Mouse (Mus musculus) mouse embryonic stem cell (cell line): Measurements from ENCODE around the gene Igfbp1.

ENCODE experiments used
- in situ Hi-C, 2 experiments: fragments of 300-500 bp; cut with MboI; formaldehyde crosslinking; loops; 1 replicate in 1 of 2; 3 replicates in 1 of 2; pipeline ENCODE4 v1.14.3; 2019 to 2020; ENCODE audit warnings: low sequenced_read_pairs in 2 of 2, low pct_unique_long_range_greater_than_20kb in 1 of 2, mixed read lengths in 1 of 2; ENCODE audit not compliant: unreplicated experiment in 1 of 2

Igfbp1 gene

DNA sequence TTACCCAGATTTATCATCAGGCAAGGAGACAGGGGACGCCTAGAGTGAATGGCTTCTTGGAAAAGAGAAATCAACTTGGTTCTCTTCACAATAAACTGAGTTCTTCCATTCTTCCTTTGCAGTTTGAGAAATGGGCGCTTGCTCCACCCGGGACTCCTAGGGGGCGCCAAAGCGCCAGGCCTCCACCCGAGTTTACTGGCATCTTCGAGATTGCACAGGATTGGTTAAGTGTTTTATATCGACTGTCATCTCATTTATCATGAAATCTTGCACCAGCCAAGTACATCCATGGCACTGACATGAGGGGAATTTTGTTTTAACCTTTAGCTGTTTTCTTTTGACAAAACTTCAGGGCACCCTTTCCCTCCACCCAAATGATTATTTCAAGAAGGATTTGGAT lies 18.1 kb downstream of the Igfbp1 start:
- in situ Hi-C loops = loop anchor here in 1 of 2 experiments (25.0 kb wide), 1 partner anchor 347 kb away; no protein-coding TSS in a partner anchor

DNA sequence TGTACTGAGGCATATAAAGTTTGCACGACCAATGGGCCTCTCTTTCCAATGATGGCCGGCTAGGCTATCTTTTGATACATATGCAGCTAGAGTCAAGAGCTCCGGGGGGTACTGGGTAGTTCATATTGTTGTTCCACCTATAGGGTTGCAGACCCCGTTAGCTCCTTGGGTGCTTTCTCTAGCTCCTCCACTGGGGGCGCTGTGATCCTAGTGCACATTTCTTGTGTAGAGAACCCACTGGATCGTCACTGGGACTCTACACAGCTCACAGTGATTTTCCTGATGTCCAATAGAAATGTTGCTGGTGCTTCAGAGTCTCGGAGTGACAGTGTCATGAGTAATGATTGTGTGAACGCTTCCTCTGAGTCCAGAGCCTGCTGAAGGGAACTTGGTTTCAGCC lies 24.2 kb downstream of the Igfbp1 start:
- in situ Hi-C loops = loop anchor here in 1 of 2 experiments (25.0 kb wide), 1 partner anchor 340 kb away; no protein-coding TSS in a partner anchor

- in situ Hi-C loops = no loop called here
Observed at GRCm38 (mm10) chr11:7226200-7226599, 28.6 kb downstream of the Igfbp1 start.

- in situ Hi-C loops = no loop called here
Observed at GRCm38 (mm10) chr11:7226810-7227550, 29.4 kb downstream of the Igfbp1 start.

DNA sequence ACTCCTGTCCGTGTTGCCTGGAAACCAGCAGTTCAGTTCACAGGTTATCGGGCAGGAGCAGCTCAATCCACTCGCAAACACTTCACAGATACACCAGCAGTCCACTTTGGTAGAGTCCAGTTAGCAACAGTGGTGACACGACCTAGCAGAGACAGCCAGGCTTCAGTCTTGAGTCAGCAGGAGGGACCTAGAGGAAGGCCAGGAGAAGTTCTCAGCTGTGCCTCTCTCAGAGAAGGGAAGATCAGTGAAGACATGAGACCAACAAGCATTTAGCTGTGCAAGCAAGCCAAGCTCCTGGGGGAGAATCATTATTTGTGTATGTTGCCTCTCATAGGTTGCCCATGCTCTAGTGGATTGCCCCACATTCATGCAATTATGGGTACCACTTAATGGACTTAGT lies 30.5 kb downstream of the Igfbp1 start:
- in situ Hi-C loops = no loop called here

- in situ Hi-C loops = no loop called here
Observed at GRCm38 (mm10) chr11:7230000-7230399, 32.4 kb downstream of the Igfbp1 start.

GRCm38 (mm10) chr11:7231958-7232357 lies 34.4 kb downstream of the Igfbp1 start:
- in situ Hi-C loops = no loop called here

- in situ Hi-C loops = no loop called here
Observed at GRCm38 (mm10) chr11:7233333-7233732, 35.8 kb downstream of the Igfbp1 start.

- in situ Hi-C loops = no loop called here
Observed at GRCm38 (mm10) chr11:7234436-7234835, 36.9 kb downstream of the Igfbp1 start.

DNA sequence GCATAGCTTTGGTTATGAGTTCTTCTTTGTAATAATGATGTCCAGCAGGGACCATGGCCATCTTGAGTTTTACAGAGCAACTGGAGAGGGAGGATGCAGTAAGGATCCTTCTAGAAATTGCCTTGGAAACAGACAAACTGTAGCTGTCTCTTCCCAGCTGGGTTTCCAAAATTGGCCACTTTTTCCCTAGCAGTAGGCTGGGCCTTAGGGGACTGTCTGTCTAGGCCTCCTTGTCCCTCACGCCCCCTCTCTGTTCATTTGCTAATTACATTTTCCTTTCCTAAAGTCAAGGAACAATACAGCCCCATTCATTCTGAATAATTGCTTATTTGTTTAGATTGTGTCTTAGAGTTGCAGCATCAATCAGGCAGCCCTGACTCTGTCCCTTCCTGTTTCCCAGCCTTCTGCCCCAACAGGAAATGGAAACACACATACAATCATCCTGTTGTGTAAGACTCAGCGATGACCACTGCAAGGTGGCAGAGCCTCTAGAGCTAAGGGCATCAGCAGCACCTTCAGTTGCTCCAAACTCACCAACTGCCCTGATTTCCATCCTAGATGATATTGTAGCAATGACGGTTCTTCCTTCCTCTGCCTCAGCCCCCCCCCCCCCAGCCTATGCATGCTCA lies 37.5 kb downstream of the Igfbp1 start:
- in situ Hi-C loops = no loop called here

DNA sequence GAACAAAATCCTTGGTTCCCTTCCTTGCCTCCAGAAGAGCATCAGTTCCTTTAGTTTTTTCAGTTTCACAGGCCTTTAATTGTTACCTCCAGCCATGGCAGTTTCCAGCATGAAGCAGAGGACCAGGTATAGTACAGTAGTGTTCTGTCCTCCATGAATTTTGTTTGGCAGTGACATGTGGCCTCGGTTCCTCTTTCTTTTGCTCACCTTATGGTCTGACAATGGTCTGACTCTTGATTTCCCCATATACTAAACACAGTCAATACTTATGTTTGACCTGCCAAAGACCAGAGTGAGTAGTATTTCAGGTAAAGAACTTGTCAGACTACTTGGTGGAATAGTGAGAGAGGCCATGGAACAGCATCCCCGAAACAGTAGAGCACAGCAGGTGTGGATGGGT lies 39.2 kb downstream of the Igfbp1 start:
- in situ Hi-C loops = no loop called here

DNA sequence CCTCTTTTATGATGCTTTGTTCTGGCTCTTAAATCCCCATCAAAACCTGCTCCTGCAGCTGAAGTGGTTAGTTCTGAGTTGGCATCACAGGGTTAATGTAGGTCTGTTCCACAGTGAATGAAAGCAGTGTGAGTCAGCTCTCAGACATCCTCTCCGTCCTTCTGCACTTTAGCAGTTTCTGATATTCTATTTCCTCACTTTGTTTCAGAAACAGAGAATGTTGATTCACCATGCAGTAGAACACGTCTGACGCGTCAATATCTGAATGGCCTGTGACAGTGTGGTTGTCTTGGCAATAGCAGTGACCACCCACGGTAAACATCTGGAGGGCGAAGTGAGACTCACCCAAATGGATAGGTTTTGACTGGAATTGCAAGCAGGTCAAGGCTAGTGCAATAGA lies 40.1 kb downstream of the Igfbp1 start:
- in situ Hi-C loops = no loop called here

- in situ Hi-C loops = no loop called here
Observed at GRCm38 (mm10) chr11:7238546-7238945, 41.0 kb downstream of the Igfbp1 start.

DNA sequence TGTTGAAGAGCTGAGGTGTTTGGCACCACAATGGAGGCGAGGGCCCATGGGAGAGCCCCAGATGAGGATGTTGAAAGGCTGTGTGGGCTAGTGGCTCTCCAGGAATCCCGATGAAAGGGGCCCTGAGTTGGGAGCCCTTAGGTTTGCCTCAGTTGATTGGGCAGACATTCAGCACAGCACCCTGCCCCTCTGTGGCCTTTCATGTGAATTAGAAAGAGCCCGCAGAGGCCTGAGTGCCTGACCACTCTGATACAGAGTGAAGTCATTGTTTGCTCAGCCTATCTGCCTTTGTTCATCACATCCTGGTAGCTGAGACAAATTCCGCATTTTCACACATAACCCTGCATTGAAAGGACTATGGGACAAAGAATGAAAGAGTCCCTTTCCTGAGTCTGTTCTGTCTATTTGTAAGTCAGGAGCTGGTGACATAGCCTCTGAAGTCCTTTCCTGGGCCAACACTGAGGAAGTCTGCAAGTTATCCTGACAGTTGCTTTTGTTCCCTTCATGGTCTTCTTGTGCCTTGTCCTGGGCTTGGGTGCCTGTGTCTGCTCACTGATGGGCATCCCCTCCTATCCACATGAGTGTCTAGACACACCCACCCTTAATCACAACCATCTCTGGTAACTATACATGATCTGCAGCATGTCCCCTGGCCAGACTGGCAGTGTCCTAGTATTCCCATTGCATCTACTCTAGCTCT lies 41.6 kb downstream of the Igfbp1 start:
- in situ Hi-C loops = no loop called here

- in situ Hi-C loops = no loop called here
Observed at GRCm38 (mm10) chr11:7244782-7245181, 47.2 kb downstream of the Igfbp1 start.

DNA sequence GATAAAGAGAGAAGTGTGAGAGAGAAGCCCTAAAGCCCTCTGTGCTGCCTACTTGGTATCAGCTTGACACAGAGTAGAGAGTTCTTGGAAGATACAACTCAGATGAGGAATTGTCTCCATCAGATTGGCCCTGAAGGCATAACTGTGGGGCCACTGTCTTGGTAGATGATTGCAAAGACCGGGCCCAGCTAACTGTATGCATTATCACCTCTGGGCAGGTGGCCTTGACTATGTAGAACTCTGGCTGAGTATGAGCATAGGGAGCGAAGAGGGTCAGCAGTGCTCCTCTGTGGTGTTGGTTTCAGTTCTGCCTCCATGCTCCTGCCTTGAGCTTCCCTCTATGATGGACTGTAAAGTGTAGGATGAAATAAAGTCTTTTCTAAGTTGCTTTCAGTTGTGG lies 52.8 kb downstream of the Igfbp1 start:
- in situ Hi-C loops = no loop called here

GRCm38 (mm10) chr11:7250870-7251269 lies 53.3 kb downstream of the Igfbp1 start:
- in situ Hi-C loops = no loop called here
